Mouse (Mus musculus): ENCODE measurements around the gene Nectin4. TPM values are rescaled to one million over a fixed set of nuclear protein-coding genes. Genes with fewer than 3 reads are reported as not detected.

Gene Nectin4
- total RNA-seq, 4 experiments from 2014 or later, result not detected

- DNase-seq (ENCODE audit: low spot score in 2 of 2), result no peak
These were observed 11.5 kb upstream of the Nectin4 start for GRCm38 (mm10) chr1:171358421-171358820.

GRCm38 (mm10) chr1:171360253-171360652, 9.6 kb upstream of the Nectin4 start:
- DNase-seq (ENCODE audit: low spot score in 2 of 2), result no peak

- DNase-seq (ENCODE audit: low spot score in 2 of 2), result peak; percentile 50 to 64
These were observed 9.2 kb upstream of the Nectin4 start, which contains the start of gene Klhdc9 for GRCm38 (mm10) chr1:171360656-171361055. TSS of gene Klhdc9 (minus strand) at chr1:171360798.

- no peak for DNase-seq (ENCODE audit: low spot score in 2 of 2)
These were observed 8.5 kb upstream of the Nectin4 start for GRCm38 (mm10) chr1:171361106-171362103.

GRCm38 (mm10) chr1:171365934-171366333, 4.0 kb upstream of the Nectin4 start:
- DNase-seq (ENCODE audit: low spot score in 2 of 2), result no peak

- DNase-seq (ENCODE audit: low spot score in 2 of 2), result no peak
These were observed 3.0 kb downstream of the Nectin4 start for GRCm38 (mm10) chr1:171372880-171373279.

- no peak for DNase-seq (ENCODE audit: low spot score in 2 of 2)
These were observed 4.0 kb downstream of the Nectin4 start for GRCm38 (mm10) chr1:171373946-171374345.

GRCm38 (mm10) chr1:171375646-171376097, 5.8 kb downstream of the Nectin4 start:
- no peak for DNase-seq (ENCODE audit: low spot score in 2 of 2)

- DNase-seq (ENCODE audit: low spot score in 2 of 2), result no peak
These were observed 8.4 kb downstream of the Nectin4 start for GRCm38 (mm10) chr1:171378298-171378697.

- DNase-seq (ENCODE audit: low spot score in 2 of 2), result peak; percentile 37 to 57
These were observed 10.2 kb downstream of the Nectin4 start for GRCm38 (mm10) chr1:171379935-171380599.

GRCm38 (mm10) chr1:171382096-171382620, 12.3 kb downstream of the Nectin4 start:
- no peak for DNase-seq (ENCODE audit: low spot score in 2 of 2)

GRCm38 (mm10) chr1:171384361-171384760, 14.5 kb downstream of the Nectin4 start:
- no peak for DNase-seq (ENCODE audit: low spot score in 2 of 2)

GRCm38 (mm10) chr1:171385171-171385570, 15.3 kb downstream of the Nectin4 start:
- DNase-seq (ENCODE audit: low spot score in 2 of 2), result no peak

GRCm38 (mm10) chr1:171387099-171387498, 17.2 kb downstream of the Nectin4 start:
- DNase-seq (ENCODE audit: low spot score in 2 of 2), result no peak

GRCm38 (mm10) chr1:171388376-171389102, 18.6 kb downstream of the Nectin4 start, which contains the start of gene Arhgap30:
TSS of gene Arhgap30 (plus strand) at chr1:171388954.
- DNase-seq (ENCODE audit: low spot score in 2 of 2), result no peak

- DNase-seq (ENCODE audit: low spot score in 2 of 2), result peak in 1 of 2 experiments; percentile 22
These were observed 20.2 kb downstream of the Nectin4 start for GRCm38 (mm10) chr1:171390101-171390500.

GRCm38 (mm10) chr1:171401821-171402220, 31.9 kb downstream of the Nectin4 start:
- DNase-seq (ENCODE audit: low spot score in 2 of 2), result no peak

GRCm38 (mm10) chr1:171402991-171403390, 33.1 kb downstream of the Nectin4 start:
- no peak for DNase-seq (ENCODE audit: low spot score in 2 of 2)

GRCm38 (mm10) chr1:171407263-171407662, 37.4 kb downstream of the Nectin4 start:
- DNase-seq (ENCODE audit: low spot score in 2 of 2), result no peak

GRCm38 (mm10) chr1:171410231-171410630, 40.3 kb downstream of the Nectin4 start:
- no peak for DNase-seq (ENCODE audit: low spot score in 2 of 2)

- peak; percentile 92 to 94 for DNase-seq (ENCODE audit: low spot score in 2 of 2)
These were observed 41.1 kb downstream of the Nectin4 start, which contains the start of gene Usf1 for GRCm38 (mm10) chr1:171410947-171411484. TSS of gene Usf1 (plus strand) at chr1:171411313.

All from gastrocnemius, adult 8-10 months (tissue).